Mouse (Mus musculus) urinary bladder, postnatal 10 days (tissue): ENCODE measurements around the gene Xlr4c.
"Not testable (repeated sequence)": the region's sequence is repeated elsewhere in the genome, so short reads cannot be mapped to it uniquely, and the experiment has no call there.

Experiments
- DNase-seq: peaks from one replicate; pipeline ENCODE4 v3.0.0; 2022; ENCODE audit warnings: low spot score

Gene Xlr4c

GRCm38 (mm10) chrX:73242821-73243325, at the start of gene Xlr4c:
TSS of gene Xlr4c (minus strand) at chrX:73243130.
- not testable (repeated sequence) for DNase-seq

- not testable (repeated sequence) for DNase-seq
Measured at GRCm38 (mm10) chrX:73265270-73265669, 22.3 kb upstream of the Xlr4c start, which contains the start of gene Xlr3c. TSS of gene Xlr3c (minus strand) at chrX:73265390.

GRCm38 (mm10) chrX:73262428-73262827, 19.5 kb upstream of the Xlr4c start:
- not testable (repeated sequence) for DNase-seq

- no peak for DNase-seq
Measured at GRCm38 (mm10) chrX:73229288-73229687, 13.6 kb downstream of the Xlr4c start.

GRCm38 (mm10) chrX:73228606-73229214, 14.2 kb downstream of the Xlr4c start:
- peak; percentile 9 for DNase-seq

- DNase-seq = peak; percentile 18
Measured at GRCm38 (mm10) chrX:73227914-73228605, 14.9 kb downstream of the Xlr4c start, which contains the start of gene F8a. TSS of gene F8a (plus strand) at chrX:73228291.

GRCm38 (mm10) chrX:73225365-73225764, 17.6 kb downstream of the Xlr4c start:
- no peak for DNase-seq

- not testable (repeated sequence) for DNase-seq
Measured at GRCm38 (mm10) chrX:73213819-73214564, 28.9 kb downstream of the Xlr4c start, which contains the start of gene Xlr4b. TSS of gene Xlr4b (plus strand) at chrX:73214333.

- DNase-seq = not testable (repeated sequence)
Measured at GRCm38 (mm10) chrX:73191934-73192333, 51.0 kb downstream of the Xlr4c start, which contains the start of gene Xlr3b. TSS of gene Xlr3b (plus strand) at chrX:73192207.
